Mouse (Mus musculus) heart, postnatal 0 days (tissue): ENCODE data around the gene Bco1. TPM values are rescaled to one million over a fixed set of nuclear protein-coding genes. Genes with fewer than 3 reads are reported as not detected.

Experiments used
- ATAC-seq: fragments of 200-750 bp; cut with Nextera tagmentation; 2 replicates; pipeline ENCODE4 v1.8.0; 2017; ENCODE audit warnings: low read depth, moderate number of reproducible peaks, moderate library complexity; ENCODE audit not compliant: insufficient read depth
- DNase-seq: peaks from one replicate; pipeline ENCODE4 v3.0.0-alpha.2; 2016; ENCODE audit warnings: low spot score
- H3K27ac ChIP-seq: fragments of 300-500 bp; sonication (generic); 2 replicates; pipeline ENCODE4 v1.5.1; 2014; ENCODE audit warnings: low read depth, mild to moderate bottlenecking
- H3K27me3 ChIP-seq: fragments of 300-500 bp; sonication (generic); 2 replicates; pipeline ENCODE4 v1.6.1; 2014; ENCODE audit warnings: low read length, mixed read lengths; ENCODE audit not compliant: control insufficient read depth, insufficient read depth
- H3K36me3 ChIP-seq: fragments of 300-500 bp; sonication (generic); replicated peaks from 2 replicates; pipeline ENCODE4 v1.6.1; 2014; ENCODE audit warnings: low read length, mixed read lengths; ENCODE audit not compliant: control insufficient read depth, insufficient read depth
- H3K4me1 ChIP-seq: fragments of 300-500 bp; sonication (generic); 2 replicates; pipeline ENCODE4 v1.6.1; 2014; ENCODE audit warnings: antibody characterized with exemption; ENCODE audit not compliant: control insufficient read depth, insufficient read depth
- H3K4me2 ChIP-seq: fragments of 300-500 bp; sonication (generic); 2 replicates; pipeline ENCODE4 v1.6.1; 2014; ENCODE audit warnings: low read depth, mild to moderate bottlenecking, low read length, moderate library complexity
- H3K4me3 ChIP-seq: fragments of 300-500 bp; sonication (generic); 2 replicates; pipeline ENCODE4 v1.5.1; 2014; ENCODE audit warnings: low read depth, low read length
- H3K9ac ChIP-seq: fragments of 300-500 bp; sonication (generic); replicated peaks from 2 replicates; pipeline ENCODE4 v1.6.1; 2014; ENCODE audit warnings: low read depth, low read length, mixed read lengths
- H3K9me3 ChIP-seq: fragments of 300-500 bp; sonication (generic); replicated peaks from 2 replicates; pipeline ENCODE4 v1.6.1; 2016; ENCODE audit warnings: low read length; ENCODE audit not compliant: control insufficient read depth
- CTCF ChIP-seq: IDR thresholded peaks from 2 replicates; pipeline ENCODE4 v1.5.1; 2016; ENCODE audit warnings: antibody characterized with exemption, control low read depth, low read depth
- EP300 ChIP-seq: IDR thresholded peaks from 2 replicates; pipeline ENCODE4 v1.6.1; 2016; ENCODE audit warnings: antibody characterized with exemption, low read depth
- WGBS: fragments of 180-500 bp; shearing (Covaris S2); extraction: QIAGEN DNeasy Blood & Tissue Kit; methylation state at CpG from one replicate; pipeline ENCODE4 v1.1.7; 2014; 5-methylcytosine and 5-hydroxymethylcytosine counted together
- polyA plus RNA-seq: library from polyadenylated mRNA; unstranded; fragments of >200 nt; fragmentation: Nextera tagmentation; extraction: Ambion mirVana; gene quantifications from 2 replicates; pipeline ENCODE4 v1.2.1, GENCODE M21; 2015
- total RNA-seq: library from RNA; depleted of rRNA; stranded (reverse); fragments of >200 nt; gene quantifications from 2 replicates; pipeline ENCODE4 v1.2.3, GENCODE M21; 2014; ENCODE audit warnings: low replicate concordance; rRNA removed

Bco1 gene
- total and polyA plus RNA-seq, 2 experiments from 2014 or later: not detected

DNA sequence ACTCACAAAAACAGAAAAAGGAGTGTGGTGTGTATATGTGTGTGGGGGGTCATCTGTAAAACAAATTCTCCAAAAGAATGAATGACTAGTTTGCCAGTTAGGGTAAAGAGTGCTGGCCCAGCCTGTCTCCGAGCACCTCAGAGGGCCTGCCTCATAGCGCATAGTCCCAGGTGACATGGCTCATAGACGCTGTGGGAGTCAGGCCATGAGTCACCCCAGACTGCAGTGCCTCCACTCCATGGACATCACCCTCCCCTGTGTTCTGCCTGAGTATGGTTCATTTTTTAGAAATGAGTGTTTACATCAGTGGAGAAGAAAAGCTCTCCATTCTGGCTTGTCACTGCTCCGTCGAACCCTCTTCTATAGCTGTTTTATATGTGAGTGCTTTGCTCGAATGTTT is 83.0 kb downstream of the Bco1 start:
- 82% methylated on average over 6 of the region's 6 CpGs for WGBS
- ATAC-seq (no peak), DNase-seq (no peak)
- Histone ChIP-seq H3K9ac (no peak overlapping the region), H3K4me2 (no peak overlapping the region), H3K4me3 (no peak overlapping the region), H3K4me1 (no peaks in the 10 kb centered on the region), H3K27me3 (no peaks in the 10 kb centered on the region), H3K9me3 (no peaks in the 10 kb centered on the region), H3K27ac (no peak overlapping the region), H3K36me3 (0 out of 2 replicates have a peak, but pooled peaks cover 10% of the 10 kb centered on the region)
- TF ChIP-seq EP300: no peak
- no peak for TF ChIP-seq CTCF

DNA sequence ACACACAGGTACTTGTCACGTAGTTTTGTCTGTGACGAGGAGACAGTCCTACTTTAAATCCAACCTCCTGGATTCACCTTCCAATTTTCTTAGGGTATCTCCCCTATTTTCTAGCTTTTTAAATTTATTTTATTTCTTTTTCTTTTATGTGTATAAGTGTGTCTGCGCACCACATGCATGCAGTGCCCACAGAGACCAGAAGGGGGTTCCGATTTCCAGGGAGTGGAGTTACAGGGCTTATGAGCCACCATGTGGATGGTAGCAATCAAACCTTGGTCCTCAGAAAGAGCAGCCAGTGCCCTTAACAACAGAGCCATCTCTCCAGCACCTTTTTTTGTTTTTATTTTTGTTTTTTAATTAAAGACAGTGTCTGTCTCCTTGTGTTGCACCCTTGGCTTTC is 87.1 kb downstream of the Bco1 start:
- no peak overlapping the region for H3K4me2 ChIP-seq
- no peak for TF ChIP-seq CTCF
- no peak for TF ChIP-seq EP300
- ATAC-seq (no peak), DNase-seq (no peak)
- no peaks in the 10 kb centered on the region for H3K9me3 ChIP-seq
- 97% methylated on average over 4 of the region's 4 CpGs for WGBS
- no peak overlapping the region for H3K27ac ChIP-seq
- H3K4me1 ChIP-seq: no peaks in the 10 kb centered on the region
- no peak overlapping the region for H3K4me3 ChIP-seq
- no peak overlapping the region for H3K9ac ChIP-seq
- H3K27me3 ChIP-seq: no peaks in the 10 kb centered on the region
- peaks cover 34% of the 10 kb centered on the region for H3K36me3 ChIP-seq

Other genes with a start within 250 kb of the Bco1 start
- 37.2 and 65.8 TPM in 2 replicates for gene Cmc2, start 174.4 kb upstream of the Bco1 start, total RNA-seq
- gene Cmc2, start 174.4 kb upstream of the Bco1 start, polyA plus RNA-seq: 139 and 161 TPM in 2 replicates
- 4.4 and 19.2 TPM in 2 replicates for gene Cenpn, start 174.1 kb upstream of the Bco1 start, total RNA-seq
- gene Cenpn, start 174.1 kb upstream of the Bco1 start, polyA plus RNA-seq: 9.4 and 10.1 TPM in 2 replicates
- gene Atmin, start 152.5 kb upstream of the Bco1 start, total RNA-seq: 16.0 and 19.1 TPM in 2 replicates
- gene Atmin, start 152.5 kb upstream of the Bco1 start, polyA plus RNA-seq: 6.0 and 7.0 TPM in 2 replicates
- gene 1700030J22Rik, start 116.9 kb upstream of the Bco1 start, total RNA-seq: 2.7 TPM in 1 of 2 replicates, not detected in the other
- 0.26 and 0.33 TPM in 2 replicates for gene 1700030J22Rik, start 116.9 kb upstream of the Bco1 start, polyA plus RNA-seq
- gene Gcsh, start 102.3 kb upstream of the Bco1 start, total RNA-seq: 24.2 and 29.9 TPM in 2 replicates
- gene Gcsh, start 102.3 kb upstream of the Bco1 start, polyA plus RNA-seq: 69.3 and 71.1 TPM in 2 replicates
- gene Pkd1l2, start 13.4 kb upstream of the Bco1 start, total RNA-seq: not detected in 2 replicates
- 0.01 TPM in 1 of 2 replicates, not detected in the other for gene Pkd1l2, start 13.4 kb upstream of the Bco1 start, polyA plus RNA-seq
- 3.1 and 4.0 TPM in 2 replicates for gene Gan, start 62.3 kb downstream of the Bco1 start, total RNA-seq
- gene Gan, start 62.3 kb downstream of the Bco1 start, polyA plus RNA-seq: 0.60 and 0.99 TPM in 2 replicates
- 11.1 and 19.6 TPM in 2 replicates for gene Cmip, start 161.2 kb downstream of the Bco1 start, total RNA-seq
- gene Cmip, start 161.2 kb downstream of the Bco1 start, polyA plus RNA-seq: 4.9 and 5.7 TPM in 2 replicates